Mouse (Mus musculus) thymus, postnatal 25 days (tissue): ENCODE measurements around the gene Isx.

Experiments
- DNase-seq: peaks from one replicate; pipeline ENCODE4 v3.0.0; 2022

Gene Isx

DNA sequence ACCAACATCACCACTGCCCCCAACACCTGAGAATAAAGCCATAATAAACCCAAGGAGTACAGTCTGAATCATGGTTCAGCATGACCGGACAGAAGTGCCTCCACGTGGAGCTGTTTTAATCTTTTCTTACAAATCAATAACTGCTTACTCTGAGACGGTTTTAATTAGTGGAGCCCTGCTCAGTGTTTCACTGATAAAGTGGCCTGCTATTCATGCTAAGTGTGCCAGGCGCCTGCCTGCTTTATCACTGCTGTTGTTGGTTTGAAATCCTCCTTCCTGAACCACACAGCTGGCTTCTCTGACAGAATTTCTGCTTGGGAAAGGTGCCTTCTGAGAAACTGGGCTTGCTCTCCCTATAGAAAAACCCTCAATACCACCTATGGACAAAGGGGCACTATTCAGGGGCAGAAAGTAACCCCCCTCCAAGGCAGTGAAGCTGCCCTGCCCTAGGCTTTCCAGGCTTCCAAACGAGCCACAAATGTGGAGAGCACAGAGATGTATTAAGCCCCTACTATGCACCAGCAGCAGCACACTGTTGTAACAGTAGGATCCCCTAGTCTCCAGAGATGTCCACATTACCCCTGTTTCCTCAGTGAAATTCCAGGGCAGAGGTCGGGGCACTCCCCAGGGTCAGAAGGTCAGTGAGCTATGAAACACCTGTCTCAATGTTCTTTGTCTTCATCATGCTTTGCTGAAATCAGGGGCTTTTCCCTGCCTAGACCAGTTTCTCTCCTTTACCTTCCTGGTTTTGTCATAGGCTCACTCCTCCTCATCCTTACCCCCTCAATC lies 30.3 kb downstream of the Isx start:
- DNase-seq: no peak

DNA sequence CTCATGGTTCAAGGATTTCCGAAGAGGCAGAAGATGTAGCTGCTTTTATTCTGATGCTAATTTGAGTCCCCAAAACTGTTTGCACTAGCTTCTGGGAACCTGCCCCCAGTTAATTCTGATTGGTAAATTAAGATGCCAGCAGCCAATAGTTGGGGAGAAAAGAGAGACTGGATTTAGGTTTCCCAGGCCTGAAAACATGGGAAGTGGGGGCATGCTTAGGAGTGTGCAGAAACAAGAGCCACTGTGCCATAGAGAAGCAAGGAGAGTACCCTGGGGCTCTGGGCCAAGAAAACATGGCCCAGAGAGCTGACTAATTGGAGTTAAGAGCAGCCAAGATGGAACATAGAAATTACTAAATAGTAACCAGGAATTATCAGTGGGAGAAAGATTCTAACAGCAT lies 33.4 kb downstream of the Isx start:
- no peak for DNase-seq

DNA sequence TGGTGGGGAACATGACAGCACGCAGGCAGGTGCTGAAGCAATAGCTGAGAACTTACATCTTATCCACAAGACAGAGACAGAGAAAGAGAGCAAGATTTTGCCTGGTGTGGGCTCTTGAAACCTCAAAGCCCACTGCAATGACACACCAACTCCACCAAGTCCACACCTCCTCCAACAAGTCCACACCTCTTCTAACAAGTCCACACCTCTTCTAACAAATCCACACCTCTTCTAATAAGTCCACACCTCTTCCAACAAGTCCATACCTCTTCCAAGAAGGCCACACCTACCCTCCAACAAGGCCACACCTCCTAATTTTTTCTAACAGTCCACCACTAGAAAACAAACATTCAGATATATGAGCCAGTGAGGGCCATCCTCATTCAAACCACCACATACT lies 37.7 kb downstream of the Isx start:
- no peak for DNase-seq

DNA sequence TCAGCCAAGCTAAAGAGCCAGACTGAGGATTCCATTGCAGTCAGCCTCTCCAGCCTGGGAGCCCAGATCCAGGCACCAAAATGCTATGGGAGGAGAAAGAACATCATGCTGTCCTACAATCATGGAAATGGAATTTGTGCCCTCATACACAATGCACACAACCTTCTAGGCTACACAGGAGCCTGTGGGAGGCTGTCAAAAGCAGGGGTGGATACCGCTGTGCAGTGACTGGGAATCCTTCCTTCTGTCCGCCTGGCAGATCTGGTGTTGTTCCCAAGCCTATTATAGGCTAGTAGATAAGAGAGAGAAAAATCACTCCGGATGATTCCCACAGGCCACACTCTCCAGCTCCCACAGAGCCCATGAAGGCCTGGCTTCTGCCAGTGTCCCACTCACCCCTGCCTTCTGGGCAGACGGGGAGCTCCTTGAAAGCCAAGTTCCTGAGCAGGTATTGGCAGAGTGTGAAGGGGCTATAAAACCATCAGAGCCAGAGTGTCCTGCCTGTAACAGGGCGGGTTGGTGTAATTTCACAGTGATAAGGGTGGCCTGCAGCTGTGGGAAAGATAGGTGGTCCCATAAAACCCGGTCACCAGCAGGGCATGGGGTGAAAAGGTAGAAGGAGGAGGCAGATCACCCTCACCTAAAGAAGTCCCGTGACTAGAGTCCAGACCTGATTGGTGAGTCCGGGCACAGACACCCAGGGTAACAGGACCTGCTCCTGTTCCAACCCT lies 47.9 kb downstream of the Isx start:
- DNase-seq: no peak

DNA sequence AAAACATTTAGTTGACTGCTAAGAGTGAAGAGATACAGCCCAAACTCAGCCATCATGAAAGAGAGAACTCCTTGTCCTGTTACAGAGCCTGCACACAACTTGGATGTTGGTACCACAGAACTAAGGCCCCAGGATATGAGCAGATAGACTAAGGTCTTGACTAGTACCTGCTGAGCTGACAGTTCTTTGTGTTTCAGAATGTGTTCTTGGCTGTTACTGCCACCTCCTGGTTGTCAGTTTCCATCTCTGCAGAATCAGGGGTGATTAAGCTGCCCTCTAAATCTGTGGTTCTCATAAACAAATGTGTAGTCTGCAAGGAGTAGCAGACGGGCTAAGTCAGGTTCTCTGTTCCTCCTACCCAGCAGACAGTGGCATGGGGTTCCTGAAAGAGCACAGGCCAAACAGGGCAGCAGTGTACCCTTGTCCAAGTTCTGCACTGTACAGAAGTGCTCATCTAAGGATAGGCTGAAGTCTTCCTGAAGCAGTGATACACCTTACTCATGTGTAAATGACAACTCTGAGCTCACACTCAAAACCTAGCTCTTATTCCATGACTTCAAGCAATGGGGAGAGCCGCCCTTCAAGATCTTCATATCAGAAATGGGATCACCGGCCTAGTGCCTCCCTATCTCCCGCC lies 49.0 kb downstream of the Isx start:
- DNase-seq: no peak

DNA sequence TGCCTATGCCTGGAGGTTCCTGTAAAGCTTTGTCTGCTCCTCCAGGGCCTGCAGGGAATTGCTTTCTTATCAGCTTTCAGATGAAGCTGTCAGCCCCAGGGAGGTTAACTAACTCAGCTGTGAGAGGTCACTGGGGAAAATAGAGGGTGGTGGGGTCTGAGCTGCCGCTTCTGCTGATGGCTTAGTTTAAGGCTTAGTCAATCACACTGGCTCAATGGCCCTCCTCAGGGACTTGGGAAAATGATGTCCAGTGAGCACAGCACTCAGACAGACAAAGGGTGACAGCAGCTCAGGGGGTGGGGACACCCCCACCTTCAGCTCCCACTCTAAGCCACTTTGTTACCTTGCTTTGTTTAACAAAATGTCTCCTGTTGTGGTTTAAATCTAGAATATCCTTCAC lies 55.0 kb downstream of the Isx start:
- DNase-seq: no peak

DNA sequence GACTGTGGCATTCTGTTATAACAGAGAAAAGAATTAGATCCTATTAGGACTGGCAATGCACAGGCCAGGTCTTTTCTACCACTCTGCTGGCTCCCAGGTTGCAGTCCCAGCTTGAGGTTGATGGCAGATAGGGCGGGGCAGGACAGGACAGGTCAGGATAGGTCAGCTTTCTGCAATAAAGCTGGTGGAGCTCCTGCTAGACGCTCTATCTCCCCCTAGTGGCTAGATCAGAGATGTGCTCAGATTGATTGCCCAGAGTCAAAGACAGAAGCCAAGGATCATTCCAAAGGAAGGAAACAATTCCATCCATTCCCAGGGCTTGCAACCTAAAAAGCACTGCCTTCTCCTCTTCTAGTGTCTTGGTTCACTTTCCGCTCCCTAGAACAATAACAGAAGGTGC lies 57.8 kb downstream of the Isx start:
- peak; percentile 5 for DNase-seq

DNA sequence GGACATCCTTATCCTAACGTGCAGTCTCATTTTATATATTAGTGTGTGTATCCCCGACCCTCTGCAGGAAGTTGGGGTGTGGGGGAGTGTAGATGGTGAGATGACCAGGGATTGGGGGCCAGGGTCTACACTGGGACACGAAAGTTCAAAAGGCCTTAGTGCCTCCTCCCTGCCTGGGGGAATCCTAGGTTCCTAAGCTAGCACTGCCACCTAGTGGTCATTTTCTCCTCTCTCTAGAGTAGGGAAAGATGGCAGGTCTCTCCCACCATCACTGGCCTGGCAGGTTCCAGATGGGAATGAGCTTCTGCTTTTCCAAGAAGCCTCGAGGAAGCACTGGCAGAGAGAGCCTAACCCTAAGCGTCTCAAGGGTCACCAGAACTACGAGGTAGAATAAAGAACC lies 62.3 kb downstream of the Isx start:
- peak; percentile 13 for DNase-seq

DNA sequence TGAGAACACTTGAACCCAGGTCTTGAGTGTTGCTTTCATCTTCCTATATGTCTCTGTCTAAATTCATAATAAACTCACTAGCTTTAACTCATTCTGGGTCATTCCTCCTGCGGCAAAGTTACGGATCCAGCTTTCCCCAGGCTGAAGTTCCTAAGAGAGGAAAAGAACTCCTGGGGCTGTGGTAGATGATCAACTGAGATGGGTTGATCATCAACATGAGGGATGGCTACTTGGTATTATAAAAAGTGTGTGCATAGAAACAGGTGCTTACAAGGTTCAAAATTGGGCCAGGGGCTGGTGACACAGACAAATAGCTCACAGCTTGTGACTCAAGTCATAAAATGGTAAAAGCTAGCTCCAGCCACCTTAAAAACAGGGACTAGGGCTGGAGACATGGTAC lies 63.7 kb downstream of the Isx start:
- no peak for DNase-seq

DNA sequence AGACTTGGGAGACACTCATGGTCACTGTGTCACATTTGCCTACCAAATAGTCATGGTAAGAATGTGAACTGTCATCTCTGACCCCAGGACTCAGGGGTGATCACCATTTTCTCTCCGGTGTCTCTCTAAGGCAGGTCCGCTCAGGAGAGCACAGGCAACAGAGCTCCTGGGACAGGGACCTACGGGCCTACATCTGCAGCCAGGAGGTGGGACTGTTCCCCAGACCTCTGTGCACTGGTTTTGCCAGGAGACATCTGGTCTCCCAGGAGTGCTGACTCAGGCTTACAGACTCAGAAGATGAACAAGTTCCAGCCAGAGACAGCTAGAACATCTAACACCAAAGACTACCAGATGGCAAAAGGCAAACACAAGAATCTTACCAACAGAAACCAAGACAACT lies 69.1 kb downstream of the Isx start:
- DNase-seq: no peak
